Mouse (Mus musculus): ENCODE results near the gene Rbfox3. TPM values are rescaled to one million over a fixed set of nuclear protein-coding genes. Genes with fewer than 3 reads are reported as not detected.

Gene Rbfox3
- polyA plus RNA-seq, 2 experiments from 2014 or later, result 0.11 TPM; not detected in 1

GRCm38 (mm10) chr11:118540411-118541026 is 370.9 kb downstream of the Rbfox3 start:
- ATAC-seq, result no peak

DNA sequence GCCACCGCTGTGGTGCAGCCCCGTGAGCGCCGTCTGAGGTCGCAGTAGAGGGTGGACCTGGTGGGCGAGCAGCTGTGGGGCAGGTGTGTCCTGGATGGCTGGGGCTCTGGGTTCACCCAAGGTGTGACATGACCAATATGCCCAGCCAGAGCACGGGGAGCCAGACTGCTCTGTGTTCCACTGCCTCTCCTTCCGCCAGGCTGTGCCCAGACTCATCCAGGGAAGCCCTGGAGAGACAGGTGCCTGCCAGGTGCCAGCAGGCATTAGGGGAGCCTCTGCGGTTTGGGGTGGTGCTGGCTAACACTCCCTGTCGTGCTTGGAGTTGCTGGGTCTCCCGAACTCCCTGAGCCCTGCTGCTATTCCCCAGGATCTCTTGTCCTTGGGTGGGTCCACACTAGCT is 373.4 kb downstream of the Rbfox3 start:
- no peak for ATAC-seq

DNA sequence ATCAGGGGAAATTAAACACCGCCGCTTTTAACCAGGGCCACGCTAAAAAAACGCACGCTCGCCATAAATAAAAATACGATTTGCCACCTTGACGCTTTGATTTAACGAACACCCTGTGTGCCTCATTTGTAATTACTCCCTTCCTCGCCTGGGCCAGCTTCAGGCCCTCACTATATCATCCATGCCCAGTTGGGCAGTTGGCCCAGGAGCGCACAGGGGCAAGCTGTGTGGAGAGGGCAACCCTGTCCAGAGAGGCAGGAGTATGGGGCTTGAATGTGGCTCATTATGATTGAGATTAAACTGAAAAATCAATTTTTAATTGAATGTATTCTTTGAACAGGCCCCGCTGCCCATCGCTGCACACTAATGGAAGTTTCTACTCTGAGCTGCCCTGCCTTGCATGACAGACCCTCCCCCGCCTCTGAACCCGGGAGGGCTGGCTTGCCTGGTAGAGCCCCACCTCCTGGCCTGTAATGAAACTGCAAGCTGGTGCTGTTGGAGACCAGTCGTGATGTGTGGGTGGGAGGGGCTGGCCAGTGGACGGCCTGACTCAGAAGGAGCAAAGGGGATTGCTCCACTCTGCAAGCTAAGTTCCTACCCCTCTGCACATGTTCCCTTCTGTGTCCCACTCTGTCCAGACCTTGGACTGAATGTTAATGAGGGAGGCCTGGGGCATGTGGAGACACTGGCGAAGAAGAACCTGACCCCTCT is 376.9 kb downstream of the Rbfox3 start:
- ATAC-seq, result no peak

- ATAC-seq, result no peak
Observed at GRCm38 (mm10) chr11:118530313-118530712, 381.1 kb downstream of the Rbfox3 start.

GRCm38 (mm10) chr11:118528761-118529160 is 382.6 kb downstream of the Rbfox3 start:
- no peak for ATAC-seq

DNA sequence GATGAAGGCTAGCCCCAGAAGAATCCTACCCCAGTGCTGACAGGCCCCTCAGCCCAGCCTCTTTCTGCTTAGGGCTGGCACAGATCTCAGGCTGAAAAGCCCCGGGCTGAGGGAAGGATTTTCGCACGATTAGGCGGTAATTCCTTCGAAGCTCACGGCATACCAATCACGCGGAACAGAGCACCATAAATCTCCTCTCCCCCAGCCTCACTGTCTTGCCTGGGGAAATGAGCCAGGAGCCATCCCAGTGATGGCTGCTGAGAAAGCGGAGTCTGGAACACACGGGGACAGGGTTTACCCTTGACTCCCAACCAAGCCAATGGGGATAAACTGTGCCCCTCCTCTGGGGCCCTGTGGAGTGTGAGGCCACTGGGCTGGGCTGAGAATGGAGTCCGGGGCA is 386.3 kb downstream of the Rbfox3 start:
- no peak for ATAC-seq

DNA sequence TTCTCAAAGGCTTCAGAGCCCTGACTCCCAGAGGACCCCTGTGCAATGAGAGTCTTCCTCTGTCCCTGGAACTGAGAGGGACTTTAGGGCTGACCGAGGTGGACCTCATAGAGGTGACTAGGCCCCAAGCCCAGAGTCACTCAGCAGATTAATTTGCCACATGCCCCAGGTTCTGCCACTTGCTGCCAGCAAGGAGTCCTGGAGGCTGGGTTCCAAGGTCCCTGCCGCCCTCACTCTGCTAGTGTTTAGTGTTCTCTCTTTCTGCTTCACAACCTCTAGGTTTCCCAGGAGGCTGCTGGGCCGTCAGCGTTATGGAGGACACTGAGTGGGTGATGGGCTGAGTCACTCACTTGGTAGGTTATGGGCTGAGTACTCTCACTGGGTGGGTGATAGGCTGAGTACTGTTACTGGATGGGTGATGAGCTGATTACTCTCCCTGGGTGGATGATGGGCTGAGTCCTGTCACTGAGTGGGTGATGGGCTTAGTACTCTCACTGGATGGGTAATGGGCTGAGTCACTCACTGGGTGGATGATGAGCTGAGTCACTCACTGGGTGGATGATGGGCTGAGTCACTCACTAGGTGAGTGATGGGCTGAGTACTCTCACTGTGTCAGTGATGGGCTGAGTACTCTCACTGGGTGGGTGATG is 387.8 kb downstream of the Rbfox3 start:
- no peak for ATAC-seq

- ATAC-seq, result no peak
Observed at GRCm38 (mm10) chr11:118520932-118521331, 390.5 kb downstream of the Rbfox3 start.

DNA sequence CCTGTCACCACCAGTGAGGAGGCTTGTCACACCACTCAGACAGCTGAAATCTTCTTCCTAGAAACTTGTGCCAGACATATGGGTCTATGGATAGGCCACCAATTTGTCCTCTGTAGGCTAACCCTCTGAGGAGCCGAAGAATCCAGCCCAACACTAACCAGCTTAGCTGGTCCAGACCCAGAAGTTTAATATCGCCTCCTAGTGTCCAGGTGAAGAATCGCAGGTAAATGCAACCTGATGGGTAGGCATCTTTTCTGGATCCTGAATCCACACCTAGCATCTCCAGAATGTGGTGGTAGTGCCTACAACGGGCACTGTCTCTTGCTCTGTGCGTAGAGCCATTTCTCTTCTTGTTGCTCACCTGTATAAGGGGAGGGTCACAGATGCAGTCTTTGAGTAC is 391.1 kb downstream of the Rbfox3 start:
- no peak for ATAC-seq

GRCm38 (mm10) chr11:118518743-118519142 is 392.7 kb downstream of the Rbfox3 start:
- ATAC-seq, result no peak

- no peak for ATAC-seq
Observed at GRCm38 (mm10) chr11:118517924-118518323, 393.5 kb downstream of the Rbfox3 start.

- no peak for ATAC-seq
Observed at GRCm38 (mm10) chr11:118512257-118512910, 399.0 kb downstream of the Rbfox3 start.

DNA sequence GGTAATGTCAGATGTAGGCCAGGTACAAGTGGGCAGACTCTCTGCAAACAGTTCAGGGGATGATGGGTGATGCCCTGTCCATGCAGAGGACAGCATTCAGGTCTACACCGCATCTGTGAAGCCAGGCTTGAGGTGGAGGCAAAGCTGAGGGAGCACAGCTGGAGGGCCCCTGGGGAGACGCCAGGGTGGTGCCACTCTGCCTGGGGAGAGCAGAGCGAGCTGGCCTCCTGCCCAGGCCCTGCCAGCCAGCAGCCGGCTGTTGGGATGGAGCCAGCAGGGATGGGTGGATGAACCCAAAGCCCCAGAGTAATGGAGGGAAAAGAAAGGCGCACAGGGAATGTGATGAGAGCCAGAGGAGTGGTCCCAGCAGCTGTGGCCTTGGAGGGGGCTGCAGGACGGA is 399.5 kb downstream of the Rbfox3 start:
- ATAC-seq, result no peak

- ATAC-seq, result no peak
Observed at GRCm38 (mm10) chr11:118508341-118508740, 403.1 kb downstream of the Rbfox3 start.

GRCm38 (mm10) chr11:118507904-118508303 is 403.5 kb downstream of the Rbfox3 start:
- no peak for ATAC-seq

DNA sequence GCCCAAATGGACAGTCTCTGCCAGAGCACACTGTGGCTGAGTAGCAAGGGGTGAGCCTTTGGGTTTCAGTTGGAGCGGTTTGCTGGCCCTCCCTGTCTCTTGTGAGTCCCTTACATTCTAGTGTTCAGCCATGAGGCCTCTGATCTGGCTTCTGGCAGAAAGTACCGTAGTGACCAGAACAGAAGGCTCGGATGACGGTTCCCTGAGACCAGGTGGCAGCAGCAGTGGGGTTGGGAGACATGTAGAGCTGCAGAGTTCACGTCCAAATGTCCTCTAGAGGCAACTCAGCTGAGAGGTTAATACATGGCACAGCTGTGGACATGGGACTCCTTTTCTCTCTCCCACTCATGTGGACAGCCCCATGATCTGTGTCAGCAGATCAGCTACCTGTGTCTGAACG is 404.3 kb downstream of the Rbfox3 start:
- no peak for ATAC-seq

- no peak for ATAC-seq
Observed at GRCm38 (mm10) chr11:118504180-118504454, 407.3 kb downstream of the Rbfox3 start.

- ATAC-seq, result no peak
Observed at GRCm38 (mm10) chr11:118503418-118504179, 407.8 kb downstream of the Rbfox3 start.

DNA sequence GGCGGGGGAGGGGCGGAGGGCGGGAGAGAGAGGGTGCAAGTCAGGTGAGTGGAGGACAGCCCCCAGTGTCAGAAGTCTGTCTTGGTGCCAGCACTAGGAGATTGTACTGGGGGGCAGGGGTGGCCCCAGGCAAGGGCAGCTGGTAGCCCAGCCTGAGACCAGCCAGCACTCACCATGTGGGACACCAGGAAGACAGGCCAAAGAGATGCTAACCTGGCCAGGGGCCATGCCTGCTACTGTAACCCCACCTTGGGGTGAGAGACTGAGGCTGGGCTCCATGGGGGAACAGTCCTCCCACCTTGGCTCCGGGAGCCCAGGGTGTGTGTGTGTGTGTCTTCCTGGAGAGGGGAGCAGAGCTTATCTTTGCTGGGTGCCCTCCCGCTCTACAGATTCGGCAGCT is 408.4 kb downstream of the Rbfox3 start:
- ATAC-seq, result no peak

DNA sequence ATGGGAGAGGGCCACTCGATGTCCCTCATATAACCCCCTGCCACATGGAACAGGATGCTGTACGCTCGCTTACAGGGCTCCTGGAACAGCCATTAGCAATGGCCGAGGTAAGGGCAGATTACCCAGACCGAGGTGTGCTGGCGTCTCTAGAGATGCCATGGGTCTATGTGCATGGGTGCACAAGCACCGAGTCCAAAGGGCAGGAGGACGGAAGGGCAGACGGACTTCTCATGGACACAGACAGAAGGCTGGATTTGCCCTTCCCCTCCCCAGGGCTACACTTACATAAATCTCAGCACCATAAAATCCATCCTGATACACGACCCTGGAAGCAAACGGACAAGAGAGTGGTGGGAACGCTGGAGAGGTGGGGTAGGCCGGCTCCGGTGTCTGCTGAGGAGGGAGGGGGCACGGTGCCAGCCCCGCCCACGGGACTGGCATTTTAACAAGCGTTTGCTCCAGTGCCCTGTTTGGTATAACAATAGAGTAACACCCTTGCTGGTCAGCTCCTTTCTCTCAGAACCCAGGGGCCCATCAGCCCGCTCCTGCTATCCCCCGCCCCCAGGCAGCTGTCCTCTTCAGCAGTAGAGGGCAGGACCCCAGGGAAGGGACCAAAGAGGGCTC is 415.2 kb downstream of the Rbfox3 start:
- no peak for ATAC-seq

GRCm38 (mm10) chr11:118495065-118495464 is 416.3 kb downstream of the Rbfox3 start:
- ATAC-seq, result no peak

- ATAC-seq, result no peak
Observed at GRCm38 (mm10) chr11:118494001-118494737, 417.2 kb downstream of the Rbfox3 start.
